Mouse (Mus musculus): ENCODE results near the gene Pcca. TPM values are rescaled to one million over a fixed set of nuclear protein-coding genes. Genes with fewer than 3 reads are reported as not detected.
"Not testable (repeated sequence)": the region's sequence is repeated elsewhere in the genome, so short reads cannot be mapped to it uniquely, and the experiment has no call there.

Gene Pcca
- polyA plus RNA-seq, 1 experiment from 2014 or later, result 23.8 TPM

- Histone ChIP-seq H3K27me3 (ENCODE audit: insufficient read depth, low read length) (no peaks in the 10 kb centered on the region), H3K9ac (no peak overlapping the region), H3K27ac (ENCODE audit: low read depth) (no peak overlapping the region), H3K9me3 (ENCODE audit: low read depth, low read length) (no peaks in the 10 kb centered on the region), H3K4me3 (ENCODE audit: low read depth, low read length) (no peak overlapping the region), H3K4me2 (no peak overlapping the region), H3K36me3 (ENCODE audit: insufficient read depth) (no peaks in the 10 kb centered on the region), H3K4me1 (ENCODE audit: insufficient read depth) (no peaks in the 10 kb centered on the region)
- ATAC-seq (ENCODE audit: insufficient read depth) (no peak), DNase-seq (no peak)
- TF ChIP-seq CTCF (IDR thresholded peaks at IDR 0.05; ENCODE audit: low read depth), result no peak
- 73% methylated on average over 4 of the region's 4 CpGs for WGBS
Measured at GRCm38 (mm10) chr14:122528475-122528874, 5.6 kb upstream of the Pcca start.

GRCm38 (mm10) chr14:122535986-122536385 lies 1.9 kb downstream of the Pcca start:
- ATAC-seq (ENCODE audit: insufficient read depth), result no peak

DNA sequence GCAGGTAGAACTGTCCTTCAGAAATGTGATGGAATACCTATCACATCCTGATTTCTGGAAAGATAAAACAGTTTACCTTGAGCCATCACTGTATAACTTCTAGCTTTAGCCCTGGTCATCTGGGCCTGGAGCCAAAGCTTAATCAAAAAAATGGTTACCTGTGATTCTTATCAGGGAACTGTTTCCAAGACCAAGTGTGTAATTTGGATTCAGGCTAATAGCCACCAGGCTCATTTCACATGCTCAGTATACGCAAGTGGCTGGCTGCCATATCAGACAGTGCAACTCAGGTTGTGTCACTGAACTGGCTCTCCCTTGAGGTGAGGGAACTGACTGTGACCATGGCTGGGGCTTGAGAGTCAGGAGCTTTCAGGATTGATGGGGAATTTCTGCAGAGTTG lies 14.3 kb downstream of the Pcca start:
- DNase-seq (no peak), ATAC-seq (ENCODE audit: insufficient read depth) (no peak)
- no peaks in the 10 kb centered on the region for H3K4me1 ChIP-seq (ENCODE audit: insufficient read depth)
- TF ChIP-seq CTCF (IDR thresholded peaks at IDR 0.05; ENCODE audit: low read depth), result no peak
- H3K27ac ChIP-seq (ENCODE audit: low read depth), result no peak overlapping the region
- no peaks in the 10 kb centered on the region for H3K27me3 ChIP-seq (ENCODE audit: insufficient read depth, low read length)
- no peak overlapping the region for H3K4me3 ChIP-seq (ENCODE audit: low read depth, low read length)
- H3K9ac ChIP-seq, result no peak overlapping the region
- H3K9me3 ChIP-seq (ENCODE audit: low read depth, low read length), result no peaks in the 10 kb centered on the region; the same call in 1 of the 2 replicates
- WGBS, result 91% methylated on average over 1 of the region's 1 CpGs
- no peaks in the 10 kb centered on the region for H3K36me3 ChIP-seq (ENCODE audit: insufficient read depth)
- no peak overlapping the region for H3K4me2 ChIP-seq

More at GRCm38 (mm10) chr14:122535986-122536385, 1.9 kb downstream of the Pcca start:
- Histone ChIP-seq H3K9ac (no peak overlapping the region), H3K36me3 (ENCODE audit: insufficient read depth) (no peaks in the 10 kb centered on the region), H3K9me3 (ENCODE audit: low read depth, low read length) (no peaks in the 10 kb centered on the region), H3K4me3 (ENCODE audit: low read depth, low read length) (no peak overlapping the region), H3K27me3 (ENCODE audit: insufficient read depth, low read length) (no peaks in the 10 kb centered on the region), H3K27ac (ENCODE audit: low read depth) (no peak overlapping the region), H3K4me1 (ENCODE audit: insufficient read depth) (no peaks in the 10 kb centered on the region), H3K4me2 (no peak overlapping the region)
- WGBS, result 93% methylated on average over 1 of the region's 1 CpGs
- DNase-seq, result no peak
- no peak for TF ChIP-seq CTCF (IDR thresholded peaks at IDR 0.05; ENCODE audit: low read depth)

DNA sequence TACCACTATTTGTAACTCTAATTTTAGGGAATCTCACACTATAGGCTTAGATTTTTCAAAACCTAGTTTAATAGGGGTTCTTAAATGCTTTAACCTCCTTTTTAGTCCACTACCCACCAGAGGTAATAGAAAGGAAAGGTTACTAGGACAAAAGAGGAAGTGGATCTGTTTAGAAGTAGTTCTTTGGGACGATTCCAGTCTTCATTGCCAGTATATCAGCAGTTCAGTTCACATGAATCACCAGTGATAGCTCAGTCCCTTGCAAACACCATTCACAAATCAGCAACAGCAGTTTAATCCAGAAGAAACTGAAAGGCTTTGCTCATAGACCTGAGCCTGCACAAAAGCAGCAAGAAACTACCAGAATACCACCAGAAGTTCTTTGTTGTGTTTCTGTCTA lies 14.8 kb downstream of the Pcca start:
- Histone ChIP-seq H3K4me3 (ENCODE audit: low read depth, low read length) (no peak overlapping the region), H3K36me3 (ENCODE audit: insufficient read depth) (no peaks in the 10 kb centered on the region), H3K4me2 (no peak overlapping the region), H3K27ac (ENCODE audit: low read depth) (no peak overlapping the region), H3K9me3 (ENCODE audit: low read depth, low read length) (no peaks in the 10 kb centered on the region; the same call in 1 of the 2 replicates), H3K4me1 (ENCODE audit: insufficient read depth) (no peaks in the 10 kb centered on the region), H3K9ac (no peak overlapping the region), H3K27me3 (ENCODE audit: insufficient read depth, low read length) (no peaks in the 10 kb centered on the region)
- ATAC-seq (ENCODE audit: insufficient read depth), result no peak
- TF ChIP-seq CTCF (IDR thresholded peaks at IDR 0.05; ENCODE audit: low read depth), result no peak
- WGBS, result 67% methylated on average over 1 of the region's 1 CpGs
- DNase-seq, result no peak

GRCm38 (mm10) chr14:122552761-122553445 lies 18.8 kb downstream of the Pcca start:
- Histone ChIP-seq H3K9me3 (ENCODE audit: low read depth, low read length) (no peaks in the 10 kb centered on the region; the same call in 1 of the 2 replicates), H3K36me3 (ENCODE audit: insufficient read depth) (no peaks in the 10 kb centered on the region), H3K9ac (no peak overlapping the region), H3K4me1 (ENCODE audit: insufficient read depth) (no peaks in the 10 kb centered on the region), H3K27ac (ENCODE audit: low read depth) (no peak overlapping the region), H3K4me2 (no peak overlapping the region), H3K27me3 (ENCODE audit: insufficient read depth, low read length) (no peaks in the 10 kb centered on the region), H3K4me3 (ENCODE audit: low read depth, low read length) (no peak overlapping the region)
- ATAC-seq (ENCODE audit: insufficient read depth), result no peak
- 59% methylated on average over 7 of the region's 7 CpGs for WGBS
- no peak for DNase-seq
- no peak for TF ChIP-seq CTCF (IDR thresholded peaks at IDR 0.05; ENCODE audit: low read depth)

- Histone ChIP-seq H3K4me2 (no peak overlapping the region), H3K9me3 (ENCODE audit: low read depth, low read length) (no peaks in the 10 kb centered on the region), H3K4me1 (ENCODE audit: insufficient read depth) (no peaks in the 10 kb centered on the region), H3K27me3 (ENCODE audit: insufficient read depth, low read length) (no peaks in the 10 kb centered on the region), H3K4me3 (ENCODE audit: low read depth, low read length) (no peak overlapping the region), H3K9ac (no peak overlapping the region), H3K27ac (ENCODE audit: low read depth) (no peak overlapping the region), H3K36me3 (ENCODE audit: insufficient read depth) (no peaks in the 10 kb centered on the region)
- WGBS, result 81% methylated on average over 9 of the region's 9 CpGs
- ATAC-seq (ENCODE audit: insufficient read depth), result no peak
- DNase-seq, result no peak
- TF ChIP-seq CTCF (IDR thresholded peaks at IDR 0.05; ENCODE audit: low read depth), result no peak
Measured at GRCm38 (mm10) chr14:122557353-122557752, 23.2 kb downstream of the Pcca start.

GRCm38 (mm10) chr14:122560893-122561452 lies 26.8 kb downstream of the Pcca start:
- H3K9me3 ChIP-seq (ENCODE audit: low read depth, low read length); DNase-seq; H3K4me1 ChIP-seq (ENCODE audit: insufficient read depth); H3K4me3 ChIP-seq (ENCODE audit: low read depth, low read length); H3K36me3 ChIP-seq (ENCODE audit: insufficient read depth); ATAC-seq (ENCODE audit: insufficient read depth); H3K27me3 ChIP-seq (ENCODE audit: insufficient read depth, low read length); H3K4me2 ChIP-seq; H3K27ac ChIP-seq (ENCODE audit: low read depth); H3K9ac ChIP-seq: not testable (repeated sequence)
- 78% methylated on average over 1 of the region's 1 CpGs for whole genome bisulfite sequencing

Data from lung, embryonic 14.5 days (tissue).